Mouse (Mus musculus) hindbrain, embryonic 14.5 days (tissue): ENCODE results near the gene Col9a2. TPM values are rescaled to one million over a fixed set of nuclear protein-coding genes. Genes with fewer than 3 reads are reported as not detected.
A peak's percentile ranks its signal among the peaks of the same experiment; 100 is the strongest.

ENCODE experiments used
- ATAC-seq: fragments of 200-750 bp; cut with Nextera tagmentation; 2 replicates; pipeline ENCODE4 v1.8.0; 2017; ENCODE audit warnings: moderate number of reproducible peaks, mild to moderate bottlenecking, moderate TSS enrichment, moderate library complexity; ENCODE audit not compliant: low FRiP score
- DNase-seq: peaks from one replicate; pipeline ENCODE4 v3.0.0-alpha.2; 2015; ENCODE audit warnings: low spot score
- H3K27ac ChIP-seq: fragments of 300-500 bp; sonication (generic); 2 replicates; pipeline ENCODE4 v1.5.1; 2014; ENCODE audit warnings: mild to moderate bottlenecking, moderate library complexity
- H3K27me3 ChIP-seq: fragments of 300-500 bp; sonication (generic); 2 replicates; pipeline ENCODE4 v1.6.1; 2014; ENCODE audit warnings: mild to moderate bottlenecking, low read length, mixed read lengths; ENCODE audit not compliant: control insufficient read depth, insufficient read depth
- H3K36me3 ChIP-seq: fragments of 300-500 bp; sonication (generic); replicated peaks from 2 replicates; pipeline ENCODE4 v1.6.1; 2014; ENCODE audit not compliant: control insufficient read depth, insufficient read depth
- H3K4me1 ChIP-seq: fragments of 300-500 bp; sonication (generic); replicated peaks from 2 replicates; pipeline ENCODE4 v1.6.1; 2014; ENCODE audit warnings: antibody characterized with exemption, low read length, mixed read lengths; ENCODE audit not compliant: control insufficient read depth, insufficient read depth
- H3K4me2 ChIP-seq: fragments of 300-500 bp; sonication (generic); replicated peaks from 2 replicates; pipeline ENCODE4 v1.6.1; 2014; ENCODE audit warnings: mild to moderate bottlenecking, moderate library complexity
- H3K4me3 ChIP-seq: fragments of 300-500 bp; sonication (generic); replicated peaks from 2 replicates; pipeline ENCODE4 v1.5.1; 2014; ENCODE audit warnings: mild to moderate bottlenecking, low read length
- H3K9ac ChIP-seq: fragments of 300-500 bp; sonication (generic); 2 replicates; pipeline ENCODE4 v1.6.1; 2014
- H3K9me3 ChIP-seq: fragments of 300-500 bp; sonication (generic); 2 replicates; pipeline ENCODE4 v1.6.1; 2016; ENCODE audit warnings: low read length; ENCODE audit not compliant: control insufficient read depth
- WGBS: fragments of 180-500 bp; shearing (Covaris S2); extraction: QIAGEN DNeasy Blood & Tissue Kit; methylation state at CpG from one replicate; pipeline ENCODE4 v1.1.7; 2014; 5-methylcytosine and 5-hydroxymethylcytosine counted together
- polyA plus RNA-seq: library from polyadenylated mRNA; unstranded; fragments of >200 nt; fragmentation: Nextera tagmentation; extraction: Ambion mirVana; gene quantifications from 2 replicates; pipeline ENCODE4 v1.2.1, GENCODE M21; 2014

Gene Col9a2
- polyA plus RNA-seq, 1 experiment from 2014 or later, result 17.1 TPM

- no peak for DNase-seq
- Histone ChIP-seq H3K27me3 (no peaks in the 10 kb centered on the region), H3K27ac (no peak overlapping the region), H3K4me1 (peaks cover 18% of the 10 kb centered on the region), H3K36me3 (no peaks in the 10 kb centered on the region), H3K4me3 (no peak overlapping the region), H3K4me2 (no peak overlapping the region), H3K9ac (no peak overlapping the region), H3K9me3 (no peaks in the 10 kb centered on the region)
- no peak for ATAC-seq
- WGBS, result 88% methylated on average over 3 of the region's 3 CpGs
These were observed 20.9 kb upstream of the Col9a2 start for GRCm38 (mm10) chr4:121018250-121018649.

GRCm38 (mm10) chr4:121020040-121020790, 19.0 kb upstream of the Col9a2 start:
- Histone ChIP-seq H3K9me3 (no peaks in the 10 kb centered on the region), H3K27ac (no peak overlapping the region), H3K27me3 (no peaks in the 10 kb centered on the region), H3K4me2 (no peak overlapping the region), H3K9ac (no peak overlapping the region), H3K4me3 (no peak overlapping the region), H3K4me1 (peaks cover 9% of the 10 kb centered on the region), H3K36me3 (no peaks in the 10 kb centered on the region)
- DNase-seq (no peak), ATAC-seq (no peak)
- 73% methylated on average over 10 of the region's 10 CpGs for WGBS

GRCm38 (mm10) chr4:121021911-121022310, 17.3 kb upstream of the Col9a2 start:
- Histone ChIP-seq H3K27ac (no peak overlapping the region), H3K27me3 (no peaks in the 10 kb centered on the region), H3K36me3 (no peaks in the 10 kb centered on the region), H3K9me3 (no peaks in the 10 kb centered on the region), H3K4me2 (no peak overlapping the region), H3K4me1 (no peaks in the 10 kb centered on the region; the same call in 1 of the 2 replicates), H3K4me3 (no peak overlapping the region), H3K9ac (no peak overlapping the region)
- ATAC-seq (no peak), DNase-seq (no peak)

- no peaks in the 10 kb centered on the region for H3K4me1 ChIP-seq
- H3K9ac ChIP-seq, result no peak overlapping the region
- ATAC-seq (no peak), DNase-seq (no peak)
- no peaks in the 10 kb centered on the region for H3K36me3 ChIP-seq
- H3K9me3 ChIP-seq, result no peaks in the 10 kb centered on the region
- H3K27me3 ChIP-seq, result no peaks in the 10 kb centered on the region
- H3K4me2 ChIP-seq, result no peak overlapping the region
- 87% methylated on average over 7 of the region's 7 CpGs for WGBS
- no peak overlapping the region for H3K27ac ChIP-seq
- H3K4me3 ChIP-seq, result no peak overlapping the region
These were observed 15.7 kb upstream of the Col9a2 start for GRCm38 (mm10) chr4:121023464-121023863.

- WGBS, result 90% methylated on average over 2 of the region's 2 CpGs
- no peaks in the 10 kb centered on the region for H3K36me3 ChIP-seq
- no peak for ATAC-seq
- no peaks in the 10 kb centered on the region for H3K27me3 ChIP-seq
- H3K4me3 ChIP-seq, result no peak overlapping the region
- H3K27ac ChIP-seq, result no peak overlapping the region
- no peak overlapping the region for H3K4me2 ChIP-seq
- no peaks in the 10 kb centered on the region for H3K4me1 ChIP-seq
- H3K9ac ChIP-seq, result no peak overlapping the region
- no peak for DNase-seq
- no peaks in the 10 kb centered on the region for H3K9me3 ChIP-seq
These were observed 15.2 kb upstream of the Col9a2 start for GRCm38 (mm10) chr4:121023941-121024340.

- DNase-seq (no peak), ATAC-seq (no peak)
- Histone ChIP-seq H3K9me3 (no peaks in the 10 kb centered on the region), H3K27me3 (no peaks in the 10 kb centered on the region), H3K9ac (no peak overlapping the region), H3K36me3 (no peaks in the 10 kb centered on the region), H3K27ac (no peak overlapping the region), H3K4me3 (no peak overlapping the region), H3K4me1 (no peaks in the 10 kb centered on the region), H3K4me2 (no peak overlapping the region)
- WGBS, result 70% methylated on average over 2 of the region's 2 CpGs
These were observed 13.5 kb upstream of the Col9a2 start for GRCm38 (mm10) chr4:121025681-121026080.

- WGBS, result 91% methylated on average over 1 of the region's 1 CpGs
- Histone ChIP-seq H3K4me1 (no peaks in the 10 kb centered on the region), H3K27ac (no peak overlapping the region), H3K27me3 (no peaks in the 10 kb centered on the region), H3K9me3 (no peaks in the 10 kb centered on the region), H3K4me3 (no peak overlapping the region), H3K9ac (no peak overlapping the region), H3K36me3 (no peaks in the 10 kb centered on the region), H3K4me2 (no peak overlapping the region)
- DNase-seq (no peak), ATAC-seq (no peak)
These were observed 11.0 kb upstream of the Col9a2 start for GRCm38 (mm10) chr4:121028146-121028545.

- Histone ChIP-seq H3K4me1 (no peaks in the 10 kb centered on the region), H3K9me3 (no peaks in the 10 kb centered on the region), H3K36me3 (no peaks in the 10 kb centered on the region), H3K27me3 (no peaks in the 10 kb centered on the region), H3K9ac (no peak overlapping the region), H3K4me3 (no peak overlapping the region), H3K4me2 (no peak overlapping the region), H3K27ac (no peak overlapping the region)
- ATAC-seq (no peak), DNase-seq (peak; percentile 67)
- WGBS, result 26% methylated on average over 14 of the region's 14 CpGs
These were observed 10.4 kb upstream of the Col9a2 start for GRCm38 (mm10) chr4:121028659-121029392.

- no peaks in the 10 kb centered on the region for H3K27me3 ChIP-seq
- H3K9ac ChIP-seq, result no peak overlapping the region
- H3K4me2 ChIP-seq, result no peak overlapping the region
- H3K27ac ChIP-seq, result no peak overlapping the region
- ATAC-seq (no peak), DNase-seq (no peak)
- no peaks in the 10 kb centered on the region for H3K36me3 ChIP-seq
- no peaks in the 10 kb centered on the region for H3K9me3 ChIP-seq
- H3K4me3 ChIP-seq, result no peak overlapping the region
- no peaks in the 10 kb centered on the region for H3K4me1 ChIP-seq
- 79% methylated on average over 3 of the region's 3 CpGs for WGBS
These were observed 9.6 kb upstream of the Col9a2 start for GRCm38 (mm10) chr4:121029632-121030031.
